Comparison of ENCODE assay signal across 23 mouse cellular contexts in genomic region chr1:130217404-130217803, GRCm38 (mm10).
A peak's percentile ranks its signal among the peaks of the same experiment; 100 is the strongest.
DNase-seq lines count a peak whose midpoint lies in the region; ATAC-seq and TF ChIP-seq lines count a peak whose summit lies in the region.
"Had no signal": no experiment of that assay in that cellular context is flagged by ENCODE, and none has a peak within 500 bp of the region (broad histone marks: within the 10 kb centered on the region; RNA-seq: fewer than 3 reads in every experiment).

No protein-coding gene starts in this region.

- DNase-seq in lung, embryonic 14.5 days: peak; percentile 34
- DNase-seq in lung, postnatal 4 days: no peak
- DNase-seq in embryonic facial prominence, embryonic 11.5 days (ENCODE audit: low spot score): peak; percentile 70
- DNase-seq in mesoderm, embryonic 11.5 days (ENCODE audit: low read depth, low spot score): peak; percentile 38
- no peak for DNase-seq in retina, embryonic 14.5 days (ENCODE audit: low spot score)
- DNase-seq in heart, adult 18-20 months: no peak
- no peak for DNase-seq in gastrocnemius, adult 2 months
- DNase-seq: adrenal gland, postnatal 14 days; cerebellum, adult 11-12 months; cerebellum, adult 9-11 months; cerebellum, postnatal 36 days; gastrocnemius, postnatal 25 days; heart, postnatal 4 days had no signal

- intact Hi-C loops in gastrocnemius, adult 2 months (cut with DNase I): no loop called here

- TF ChIP-seq CTCF in lung, embryonic 14.5 days (IDR thresholded peaks at IDR 0.05; ENCODE audit: low read depth): no peak
- TF ChIP-seq CTCF in gastrocnemius, adult 2 months (IDR thresholded peaks at IDR 0.05): no peak

- H3K4me3 ChIP-seq in lung, embryonic 14.5 days (ENCODE audit: low read depth, low read length): no peak overlapping the region
- H3K4me3 ChIP-seq in embryonic facial prominence, embryonic 11.5 days (ENCODE audit: low read depth, low read length): no peak overlapping the region
- H3K4me3 ChIP-seq in embryonic facial prominence, embryonic 15.5 days (replicated peaks): no peak overlapping the region
- no peak overlapping the region for H3K4me3 ChIP-seq in gastrocnemius, adult 2 months
- H3K4me3 ChIP-seq: forebrain, embryonic 15.5 days; heart, embryonic 13.5 days; hindbrain, embryonic 12.5 days had no signal

- no peak overlapping the region for H3K4me2 ChIP-seq in lung, embryonic 14.5 days
- H3K4me2 ChIP-seq in embryonic facial prominence, embryonic 11.5 days (ENCODE audit: low read depth, low read length): no peak overlapping the region
- H3K4me2 ChIP-seq in embryonic facial prominence, embryonic 15.5 days (replicated peaks): no peak overlapping the region
- H3K4me2 ChIP-seq: forebrain, embryonic 15.5 days; heart, embryonic 13.5 days; hindbrain, embryonic 12.5 days had no signal

- no peak for ATAC-seq in lung, embryonic 14.5 days (ENCODE audit: insufficient read depth)
- ATAC-seq in embryonic facial prominence, embryonic 11.5 days (replicated peaks; ENCODE audit: insufficient number of reproducible peaks, low FRiP score, low TSS enrichment, low read depth): no peak
- ATAC-seq in embryonic facial prominence, embryonic 15.5 days (ENCODE audit: insufficient number of reproducible peaks, low FRiP score, low TSS enrichment, low read depth): peak; percentile 82
- ATAC-seq: activated CD4-positive, CD25-positive, alpha-beta regulatory T cell, adult 4 months; forebrain, embryonic 15.5 days; hindbrain, embryonic 16.5 days; inflammation-experienced regulatory T-cells, adult 6 months; intestine, postnatal 0 days; Patski had no signal

- 37% methylated on average over 3 of the region's 3 CpGs for WGBS in lung, embryonic 14.5 days
- WGBS in embryonic facial prominence, embryonic 11.5 days: 39% methylated on average over 3 of the region's 3 CpGs
- 35% methylated on average over 3 of the region's 3 CpGs for WGBS in embryonic facial prominence, embryonic 15.5 days

- H3K4me1 ChIP-seq in lung, embryonic 14.5 days (ENCODE audit: insufficient read depth): no peaks in the 10 kb centered on the region; the same call in 1 of the 2 replicates
- no peaks in the 10 kb centered on the region for H3K4me1 ChIP-seq in embryonic facial prominence, embryonic 11.5 days (ENCODE audit: control insufficient read depth, insufficient read depth, low read length)
- H3K4me1 ChIP-seq in embryonic facial prominence, embryonic 15.5 days: peaks cover 14% of the 10 kb centered on the region
- H3K4me1 ChIP-seq: forebrain, embryonic 15.5 days; heart, embryonic 13.5 days had no signal

- H3K36me3 ChIP-seq in lung, embryonic 14.5 days (ENCODE audit: insufficient read depth): no peaks in the 10 kb centered on the region
- no peaks in the 10 kb centered on the region for H3K36me3 ChIP-seq in embryonic facial prominence, embryonic 11.5 days (replicated peaks; ENCODE audit: control insufficient read depth, insufficient read depth, low read depth, low read length)
- no peaks in the 10 kb centered on the region for H3K36me3 ChIP-seq in embryonic facial prominence, embryonic 15.5 days
- H3K36me3 ChIP-seq: forebrain, embryonic 15.5 days; heart, embryonic 13.5 days; hindbrain, embryonic 12.5 days had no signal

- H3K9ac ChIP-seq in lung, embryonic 14.5 days: no peak overlapping the region
- H3K9ac ChIP-seq in embryonic facial prominence, embryonic 11.5 days (replicated peaks; ENCODE audit: low read length): no peak overlapping the region
- H3K9ac ChIP-seq in embryonic facial prominence, embryonic 15.5 days: no peak overlapping the region
- H3K9ac ChIP-seq: forebrain, embryonic 15.5 days; heart, embryonic 13.5 days; hindbrain, embryonic 12.5 days had no signal

- H3K27ac ChIP-seq in lung, embryonic 14.5 days (ENCODE audit: low read depth): no peak overlapping the region
- H3K27ac ChIP-seq in embryonic facial prominence, embryonic 11.5 days (replicated peaks; ENCODE audit: low read depth, low read length): no peak overlapping the region
- H3K27ac ChIP-seq in embryonic facial prominence, embryonic 15.5 days (replicated peaks): peak overlapping the region; percentile 28
- no peak overlapping the region for H3K27ac ChIP-seq in gastrocnemius, adult 2 months
- H3K27ac ChIP-seq: forebrain, embryonic 15.5 days; heart, embryonic 13.5 days; hindbrain, embryonic 12.5 days had no signal

- H3K9me3 ChIP-seq in lung, embryonic 14.5 days (ENCODE audit: low read depth, low read length): no peaks in the 10 kb centered on the region
- no peaks in the 10 kb centered on the region for H3K9me3 ChIP-seq in embryonic facial prominence, embryonic 11.5 days (replicated peaks; ENCODE audit: control insufficient read depth, low read length)
- H3K9me3 ChIP-seq in embryonic facial prominence, embryonic 15.5 days (replicated peaks): no peaks in the 10 kb centered on the region
- H3K9me3 ChIP-seq: forebrain, embryonic 15.5 days; heart, embryonic 13.5 days; hindbrain, embryonic 12.5 days had no signal

- H3K27me3 ChIP-seq in lung, embryonic 14.5 days (ENCODE audit: insufficient read depth, low read length): no peaks in the 10 kb centered on the region
- H3K27me3 ChIP-seq in embryonic facial prominence, embryonic 11.5 days (ENCODE audit: control insufficient read depth, insufficient read depth, low read length): no peaks in the 10 kb centered on the region
- H3K27me3 ChIP-seq in embryonic facial prominence, embryonic 15.5 days: no peaks in the 10 kb centered on the region
- H3K27me3 ChIP-seq: CH12.LX; forebrain, embryonic 15.5 days; heart, embryonic 13.5 days; hindbrain, embryonic 12.5 days; Patski had no signal

Comparison
In these comparisons a context has a peak if more than half of its experiments do, and no peak if none do; other contexts are left out.
1. DNase-seq: peak in lung, embryonic 14.5 days (single experiment), embryonic facial prominence, embryonic 11.5 days (single experiment) and mesoderm, embryonic 11.5 days (single experiment); none in lung, postnatal 4 days (0 of 2), retina, embryonic 14.5 days (single experiment), heart, adult 18-20 months (0 of 2) and gastrocnemius, adult 2 months (single experiment).